ENCODE assay signal across 12 mouse cellular contexts in the genomic region with DNA sequence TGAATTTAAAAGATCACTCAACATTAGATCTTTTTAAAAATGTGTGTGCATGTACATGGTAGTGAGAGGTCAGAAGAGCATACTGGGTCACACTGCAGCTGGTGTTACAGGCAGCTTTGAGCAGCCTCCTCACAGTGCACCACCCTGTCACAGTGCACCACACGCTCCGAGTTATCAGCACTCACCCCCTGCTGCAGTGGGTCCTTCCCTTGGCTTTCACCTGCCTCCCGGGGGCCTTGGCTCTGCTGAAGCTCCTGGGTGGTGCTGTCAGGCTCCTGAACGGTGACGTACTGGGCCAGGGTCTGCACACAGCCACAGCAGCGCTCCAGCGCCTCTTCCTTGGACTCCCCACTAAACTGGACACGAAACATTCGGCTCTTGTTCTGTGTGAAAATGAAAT.
DNase-seq lines count a peak whose midpoint lies in the region; ATAC-seq and TF ChIP-seq lines count a peak whose summit lies in the region.
"Had no signal": no experiment of that assay in that cellular context is flagged by ENCODE, and none has a peak within 500 bp of the region (broad histone marks: within the 10 kb centered on the region; RNA-seq: fewer than 3 reads in every experiment).

No protein-coding gene starts in this region.

- no peaks in the 10 kb centered on the region for H3K27me3 ChIP-seq in heart, embryonic 12.5 days (replicated peaks)
- no peaks in the 10 kb centered on the region for H3K27me3 ChIP-seq in midbrain, embryonic 12.5 days
- no peaks in the 10 kb centered on the region for H3K27me3 ChIP-seq in midbrain, embryonic 11.5 days (ENCODE audit: control insufficient read depth, insufficient read depth, low read length)
- no peaks in the 10 kb centered on the region for H3K27me3 ChIP-seq in liver, embryonic 14.5 days (ENCODE audit: control insufficient read depth, insufficient read depth, low read length)
- no peaks in the 10 kb centered on the region for H3K27me3 ChIP-seq in stomach, embryonic 16.5 days (ENCODE audit: control insufficient read depth, insufficient read depth, low read length)
- H3K27me3 ChIP-seq: embryonic facial prominence, embryonic 12.5 days had no signal

- 60% methylated on average over 9 of the region's 9 CpGs for WGBS in heart, embryonic 12.5 days
- 88% methylated on average over 9 of the region's 9 CpGs for WGBS in midbrain, embryonic 12.5 days
- WGBS in midbrain, embryonic 11.5 days: 86% methylated on average over 9 of the region's 9 CpGs
- 42% methylated on average over 9 of the region's 9 CpGs for WGBS in liver, embryonic 14.5 days (ENCODE audit: insufficient replicate concordance)
- 79% methylated on average over 9 of the region's 9 CpGs for WGBS in stomach, embryonic 16.5 days

- H3K4me3 ChIP-seq in heart, embryonic 12.5 days: no peak overlapping the region
- no peak overlapping the region for H3K4me3 ChIP-seq in midbrain, embryonic 12.5 days
- no peak overlapping the region for H3K4me3 ChIP-seq in midbrain, embryonic 11.5 days (ENCODE audit: low read depth, low read length)
- H3K4me3 ChIP-seq in liver, embryonic 14.5 days (ENCODE audit: insufficient read depth in 1 of 2, low read depth in 2 of 2, low read length in 2 of 2): no peak overlapping the region
- H3K4me3 ChIP-seq in stomach, embryonic 16.5 days (replicated peaks; ENCODE audit: low read length): no peak overlapping the region
- H3K4me3 ChIP-seq: embryonic facial prominence, embryonic 12.5 days had no signal

- H3K4me1 ChIP-seq in heart, embryonic 12.5 days (replicated peaks): peaks cover 35% of the 10 kb centered on the region
- H3K4me1 ChIP-seq in midbrain, embryonic 12.5 days: no peaks in the 10 kb centered on the region
- H3K4me1 ChIP-seq in midbrain, embryonic 11.5 days (ENCODE audit: control insufficient read depth, insufficient read depth, low read length): no peaks in the 10 kb centered on the region
- H3K4me1 ChIP-seq in liver, embryonic 14.5 days (replicated peaks; ENCODE audit: control insufficient read depth in 2 of 2, insufficient read depth in 2 of 2, low read length in 1 of 2): peaks cover 67 to 78% of the 10 kb centered on the region in 2 experiments
- no peaks in the 10 kb centered on the region for H3K4me1 ChIP-seq in stomach, embryonic 16.5 days (ENCODE audit: control insufficient read depth, insufficient read depth, low read length)
- H3K4me1 ChIP-seq: embryonic facial prominence, embryonic 12.5 days had no signal

- TF ChIP-seq CTCF in liver, embryonic 14.5 days (IDR thresholded peaks at IDR 0.05; ENCODE audit: low read depth): no peak

- H3K4me2 ChIP-seq in heart, embryonic 12.5 days: no peak overlapping the region
- no peak overlapping the region for H3K4me2 ChIP-seq in midbrain, embryonic 12.5 days (replicated peaks)
- H3K4me2 ChIP-seq in midbrain, embryonic 11.5 days: no peak overlapping the region
- peak overlapping the region; percentile 52 for H3K4me2 ChIP-seq in liver, embryonic 14.5 days (ENCODE audit: low read depth)
- H3K4me2 ChIP-seq in stomach, embryonic 16.5 days (ENCODE audit: low read depth, low read length): no peak overlapping the region
- H3K4me2 ChIP-seq: embryonic facial prominence, embryonic 12.5 days had no signal

- 0 out of 2 replicates have a peak, but pooled peaks cover 2% of the 10 kb centered on the region for H3K9me3 ChIP-seq in heart, embryonic 12.5 days (replicated peaks)
- H3K9me3 ChIP-seq in midbrain, embryonic 12.5 days: no peaks in the 10 kb centered on the region
- H3K9me3 ChIP-seq in midbrain, embryonic 11.5 days (ENCODE audit: control insufficient read depth, low read length): no peaks in the 10 kb centered on the region
- no peaks in the 10 kb centered on the region for H3K9me3 ChIP-seq in liver, embryonic 14.5 days (ENCODE audit: control insufficient read depth, low read length)
- no peaks in the 10 kb centered on the region for H3K9me3 ChIP-seq in stomach, embryonic 16.5 days (replicated peaks; ENCODE audit: control insufficient read depth, low read length)
- H3K9me3 ChIP-seq: embryonic facial prominence, embryonic 12.5 days had no signal

- peaks cover 35% of the 10 kb centered on the region for H3K36me3 ChIP-seq in heart, embryonic 12.5 days
- H3K36me3 ChIP-seq in midbrain, embryonic 12.5 days: peaks cover 7% of the 10 kb centered on the region; the same call in 1 of the 2 replicates
- H3K36me3 ChIP-seq in midbrain, embryonic 11.5 days (ENCODE audit: control insufficient read depth, insufficient read depth, low read length): peaks cover 5% of the 10 kb centered on the region; the same call in 1 of the 2 replicates
- H3K36me3 ChIP-seq in liver, embryonic 14.5 days (replicated peaks; ENCODE audit: control insufficient read depth, insufficient read depth, low read depth): peaks cover 41% of the 10 kb centered on the region
- no peaks in the 10 kb centered on the region for H3K36me3 ChIP-seq in stomach, embryonic 16.5 days (ENCODE audit: control insufficient read depth, insufficient read depth, low read length)

- peak; percentile 64 for TF ChIP-seq EP300 in liver, embryonic 14.5 days (IDR thresholded peaks at IDR 0.05; ENCODE audit: low read depth)

- ATAC-seq in heart, embryonic 12.5 days (ENCODE audit: insufficient number of reproducible peaks, low FRiP score): peak; percentile 73
- no peak for ATAC-seq in midbrain, embryonic 12.5 days (ENCODE audit: low FRiP score, low read depth)
- no peak for ATAC-seq in midbrain, embryonic 11.5 days (ENCODE audit: low FRiP score)
- ATAC-seq in liver, embryonic 14.5 days (ENCODE audit: insufficient read depth): peak; percentile 71
- ATAC-seq in stomach, embryonic 16.5 days (ENCODE audit: insufficient read depth, low FRiP score): 0 out of 2 replicates have a peak, but pooled peaks have one; percentile 22

- DNase-seq in heart, postnatal 10 days: no peak
- DNase-seq in midbrain, embryonic 11.5 days (ENCODE audit: low spot score, missing footprints): no peak
- peak in 2 of 3 experiments; percentile 63 to 68 for DNase-seq in liver, embryonic 14.5 days (ENCODE audit: low read depth in 3 of 3, low spot score in 3 of 3)
- no peak for DNase-seq in embryo, embryonic 11 days
- no peak for DNase-seq in kidney, postnatal 14 days
- DNase-seq: cerebellum, adult 9-11 months; kidney, adult 8-10 months; thymus, postnatal 14 days had no signal

- H3K9ac ChIP-seq in heart, embryonic 12.5 days: no peak overlapping the region
- no peak overlapping the region for H3K9ac ChIP-seq in midbrain, embryonic 12.5 days (replicated peaks)
- H3K9ac ChIP-seq in midbrain, embryonic 11.5 days (ENCODE audit: low read length): no peak overlapping the region; the same call in 1 of the 2 replicates
- H3K9ac ChIP-seq in liver, embryonic 14.5 days (replicated peaks): peak overlapping the region; percentile 71
- no peak overlapping the region for H3K9ac ChIP-seq in stomach, embryonic 16.5 days (ENCODE audit: low read length)
- H3K9ac ChIP-seq: embryonic facial prominence, embryonic 12.5 days had no signal

- H3K27ac ChIP-seq in heart, embryonic 12.5 days (ENCODE audit: poor library complexity, severe bottlenecking): peak overlapping the region; percentile 70; the same call in 1 of the 2 replicates
- 0 out of 2 replicates have a peak overlapping the region, but pooled peaks have one; percentile 2 for H3K27ac ChIP-seq in midbrain, embryonic 12.5 days (replicated peaks)
- no peak overlapping the region for H3K27ac ChIP-seq in midbrain, embryonic 11.5 days (ENCODE audit: low read depth, low read length)
- H3K27ac ChIP-seq in liver, embryonic 14.5 days: peak overlapping the region; percentile 98
- no peak overlapping the region for H3K27ac ChIP-seq in stomach, embryonic 16.5 days (ENCODE audit: low read length)
- H3K27ac ChIP-seq: embryonic facial prominence, embryonic 12.5 days had no signal

- intact Hi-C loops in heart, postnatal 10 days (cut with DNase I): loop anchor here (5.0 kb wide), 1 partner anchor 212 kb away; no protein-coding TSS in a partner anchor

Comparison
In these comparisons a context has a peak if more than half of its experiments do, and no peak if none do; other contexts are left out.
1. H3K27ac ChIP-seq: peak in heart, embryonic 12.5 days (single experiment), midbrain, embryonic 12.5 days (single experiment) and liver, embryonic 14.5 days (single experiment); none in midbrain, embryonic 11.5 days (single experiment) and stomach, embryonic 16.5 days (single experiment).
2. ATAC-seq: peak in heart, embryonic 12.5 days (single experiment), liver, embryonic 14.5 days (single experiment) and stomach, embryonic 16.5 days (single experiment); none in midbrain, embryonic 12.5 days (single experiment) and midbrain, embryonic 11.5 days (single experiment).
3. DNase-seq: peak in liver, embryonic 14.5 days (2 of 3); none in heart, postnatal 10 days (0 of 2), midbrain, embryonic 11.5 days (single experiment), embryo, embryonic 11 days (single experiment) and kidney, postnatal 14 days (single experiment).